Mouse (Mus musculus) ES-E14 (cell line): Measurements from ENCODE around the gene Bicral.
A peak's percentile ranks its signal among the peaks of the same experiment; 100 is the strongest.

Source experiments
- CHD2 ChIP-seq: IDR thresholded peaks from 2 replicates; pipeline ENCODE4 v1.6.1; 2014; ENCODE audit warnings: mild to moderate bottlenecking, low read depth, low read length, inconsistent platforms
- HCFC1 ChIP-seq: IDR thresholded peaks from 2 replicates; pipeline ENCODE4 v1.6.1; 2012; ENCODE audit warnings: low read length, inconsistent platforms, borderline replicate concordance; ENCODE audit not compliant: insufficient read depth
- MAFK ChIP-seq: IDR thresholded peaks from 2 replicates; pipeline ENCODE4 v1.6.1; 2014; ENCODE audit warnings: mild to moderate bottlenecking, low read depth, low read length, inconsistent platforms; ENCODE audit not compliant: insufficient read depth
- ZC3H11A ChIP-seq: IDR thresholded peaks from 2 replicates; pipeline ENCODE4 v1.6.1; 2012; ENCODE audit warnings: low read depth, mild to moderate bottlenecking, inconsistent platforms, low read length, borderline replicate concordance
- ZNF384 ChIP-seq: IDR thresholded peaks from 2 replicates; pipeline ENCODE4 v1.6.1; 2012; ENCODE audit warnings: low read depth, low read length, inconsistent platforms

DNA sequence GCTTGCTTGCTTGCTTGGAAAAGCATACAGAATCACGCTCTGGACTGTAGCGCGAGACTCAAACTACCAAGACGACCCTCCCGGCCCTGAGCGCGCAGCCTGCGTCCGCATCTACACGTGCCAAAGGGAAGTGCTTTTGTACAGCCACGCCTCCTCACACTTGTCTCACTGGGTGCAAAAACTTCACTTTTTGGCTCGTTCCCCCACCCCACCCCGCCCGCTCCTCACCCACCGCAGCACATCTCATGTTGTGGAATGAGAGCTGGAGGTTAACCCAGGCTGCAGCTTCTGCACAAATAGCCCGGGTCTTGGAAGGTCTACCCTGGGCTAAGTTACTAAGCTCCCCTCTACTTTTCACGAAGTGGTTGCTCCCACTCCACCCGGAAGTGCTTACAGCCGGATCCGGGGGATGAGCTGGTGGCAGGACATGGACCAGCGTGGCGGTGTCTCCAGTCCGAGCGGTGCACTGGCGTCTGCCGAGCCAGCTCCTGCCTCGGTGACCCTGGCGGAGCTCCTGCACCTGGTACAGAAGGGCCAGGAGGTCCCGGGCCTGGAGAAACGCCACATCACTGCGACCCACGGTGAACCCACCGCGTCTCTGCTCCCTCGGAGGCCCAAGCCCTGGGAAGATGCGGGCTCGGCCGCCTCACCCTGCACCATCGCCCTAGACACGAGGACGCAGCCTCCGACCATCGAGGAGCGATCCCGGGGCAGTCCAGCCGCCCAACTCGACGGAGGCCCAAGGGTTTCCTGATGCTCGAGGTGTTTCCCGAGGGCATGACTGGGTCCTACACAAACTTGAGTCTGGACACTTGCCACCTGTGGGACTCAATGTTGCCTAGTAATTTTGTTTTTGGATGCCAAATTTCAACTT is 85.6 kb downstream of the Bicral start, which contains the start of gene 2310039H08Rik:
- TF ChIP-seq HCFC1 = peak; percentile 70; the same call in 1 of the 2 replicates
- no peak for TF ChIP-seq ZNF384
- TF ChIP-seq MAFK = no peak
- no peak; the same call in 1 of the 2 replicates for TF ChIP-seq CHD2
- TF ChIP-seq ZC3H11A = no peak
